Mouse (Mus musculus) intestine, embryonic 14.5 days (tissue): Measurements from ENCODE around the gene Gzmn. TPM values are rescaled to one million over a fixed set of nuclear protein-coding genes. Genes with fewer than 3 reads are reported as not detected.

Experiments used
- ATAC-seq: fragments of 200-750 bp; cut with Nextera tagmentation; replicated peaks from 2 replicates; pipeline ENCODE4 v1.8.0; 2017; ENCODE audit warnings: low read depth, moderate number of reproducible peaks, moderate TSS enrichment, moderate library complexity; ENCODE audit not compliant: low FRiP score, low TSS enrichment
- DNase-seq: peaks from one replicate; pipeline ENCODE4 v3.0.0-alpha.2; 2018; ENCODE audit warnings: low spot score
- H3K27ac ChIP-seq: fragments of 300-500 bp; sonication (generic); 2 replicates; pipeline ENCODE4 v1.5.1; 2014; ENCODE audit warnings: low read depth, mild to moderate bottlenecking, control low read depth
- H3K27me3 ChIP-seq: fragments of 300-500 bp; sonication (generic); replicated peaks from 2 replicates; pipeline ENCODE4 v1.6.1; 2014; ENCODE audit warnings: low read length, control low read depth; ENCODE audit not compliant: control insufficient read depth, insufficient read depth
- H3K36me3 ChIP-seq: fragments of 300-500 bp; sonication (generic); 2 replicates; pipeline ENCODE4 v1.6.1; 2014; ENCODE audit warnings: low read length, control low read depth; ENCODE audit not compliant: control insufficient read depth, insufficient read depth
- H3K4me1 ChIP-seq: fragments of 300-500 bp; sonication (generic); replicated peaks from 2 replicates; pipeline ENCODE4 v1.6.1; 2014; ENCODE audit warnings: low read length, control low read depth, mixed read lengths; ENCODE audit not compliant: control insufficient read depth, insufficient read depth
- H3K4me2 ChIP-seq: fragments of 300-500 bp; sonication (generic); 2 replicates; pipeline ENCODE4 v1.6.1; 2014; ENCODE audit warnings: low read length
- H3K4me3 ChIP-seq: fragments of 300-500 bp; sonication (generic); 2 replicates; pipeline ENCODE4 v1.5.1; 2014; ENCODE audit warnings: low read depth, low read length, control low read depth, mixed read lengths
- H3K9ac ChIP-seq: fragments of 300-500 bp; sonication (generic); 2 replicates; pipeline ENCODE4 v1.6.1; 2014; ENCODE audit warnings: mild to moderate bottlenecking, low read length
- H3K9me3 ChIP-seq: fragments of 300-500 bp; sonication (generic); 2 replicates; pipeline ENCODE4 v1.6.1; 2016; ENCODE audit warnings: low read length, control low read depth; ENCODE audit not compliant: control insufficient read depth
- polyA plus RNA-seq: library from polyadenylated mRNA; unstranded; fragments of >200 nt; fragmentation: Nextera tagmentation; extraction: Ambion mirVana; gene quantifications from 2 replicates; pipeline ENCODE4 v1.2.1, GENCODE M21; 2014

Gene Gzmn
- polyA plus RNA-seq, 1 experiment from 2014 or later = not detected

DNA sequence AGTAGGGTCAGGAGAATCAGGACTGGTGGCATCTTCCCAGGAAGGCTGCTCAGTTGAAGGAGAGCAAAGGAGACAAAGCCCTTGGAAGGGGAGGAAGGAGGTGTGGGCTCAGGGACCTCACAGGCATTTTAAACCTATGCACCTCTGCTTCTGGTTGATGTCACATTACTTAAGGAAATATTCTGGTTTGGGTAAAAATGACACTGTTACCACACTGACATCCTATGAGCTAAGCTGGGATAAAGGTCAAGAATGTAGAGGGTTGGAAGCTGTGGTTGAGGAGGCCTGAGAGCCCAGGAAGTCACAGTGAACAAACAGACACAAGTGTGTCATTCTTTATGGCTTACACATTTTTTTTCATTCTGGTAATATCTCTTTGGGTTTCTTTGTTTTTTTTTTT, 53.9 kb downstream of the Gzmn start, which contains the start of gene Gzme:
TSS of gene Gzme (minus strand) at position 101 of the 400 bp plus-strand sequence.
- DNase-seq (no peak), ATAC-seq (no peak)
- H3K27ac ChIP-seq = no peak within 1 kb of the TSS

More for the DNA sequence above, 53.9 kb downstream of the Gzmn start, which contains the start of gene Gzme:
- H3K27me3 ChIP-seq = no peaks in the 10 kb centered on the region
- no peak within 1 kb of the TSS for H3K4me2 ChIP-seq
- no peaks in the 10 kb centered on the region for H3K4me1 ChIP-seq
- H3K36me3 ChIP-seq = no peaks in the 10 kb centered on the region
- H3K4me3 ChIP-seq = no peak within 1 kb of the TSS
- no peak within 1 kb of the TSS for H3K9ac ChIP-seq
- H3K9me3 ChIP-seq = no peaks in the 10 kb centered on the region

Other genes starting within 250 kb of the Gzmn start
- gene Cma1, start 229.9 kb downstream of the Gzmn start, polyA plus RNA-seq = 0.95 and 1.1 TPM in 2 replicates
- not detected in 2 replicates for gene Cma2, start 223.6 kb downstream of the Gzmn start, polyA plus RNA-seq
- 0.24 TPM in 2 replicates for gene Mcpt1, start 156.6 kb downstream of the Gzmn start, polyA plus RNA-seq
- gene Mcpt9, start 144.1 kb downstream of the Gzmn start, polyA plus RNA-seq = not detected in 2 replicates
- 0.17 and 0.18 TPM in 2 replicates for gene Mcpt2, start 132.6 kb downstream of the Gzmn start, polyA plus RNA-seq
- 0.22 TPM in 1 of 2 replicates, not detected in the other for gene Mcpt4, start 112.3 kb downstream of the Gzmn start, polyA plus RNA-seq
- gene Mcpt8, start 89.3 kb downstream of the Gzmn start, polyA plus RNA-seq = 1.5 and 1.8 TPM in 2 replicates
- not detected in 2 replicates for gene Ctsg, start 72.0 kb downstream of the Gzmn start, polyA plus RNA-seq
- gene Gzme, start 54.0 kb downstream of the Gzmn start, polyA plus RNA-seq = not detected in 2 replicates
- not detected in 2 replicates for gene Gzmd, start 42.0 kb downstream of the Gzmn start, polyA plus RNA-seq
- gene Gzmg, start 15.0 kb downstream of the Gzmn start, polyA plus RNA-seq = not detected in 2 replicates
- not detected in 2 replicates for gene Gzmf, start 36.8 kb upstream of the Gzmn start, polyA plus RNA-seq
- not detected in 2 replicates for gene Gzmc, start 60.1 kb upstream of the Gzmn start, polyA plus RNA-seq
- 1.6 and 1.7 TPM in 2 replicates for gene Gzmb, start 87.7 kb upstream of the Gzmn start, polyA plus RNA-seq
- gene Atp12a, start 190.5 kb upstream of the Gzmn start, polyA plus RNA-seq = 0.15 TPM in 1 of 2 replicates, not detected in the other
- gene Rnf17, start 228.0 kb upstream of the Gzmn start, polyA plus RNA-seq = 1.3 and 2.1 TPM in 2 replicates